Mouse (Mus musculus): ENCODE data around the gene Ap1b1.

GRCm38 (mm10) chr11:5035421-5035820, 48.8 kb downstream of the Ap1b1 start:
- TF ChIP-seq CTCF (IDR thresholded peaks at IDR 0.05; ENCODE audit: low read depth): no peak
- no peak for TF ChIP-seq EP300 (IDR thresholded peaks at IDR 0.05; ENCODE audit: low read depth)

Measured in liver, embryonic 14.5 days (tissue).